Mouse (Mus musculus): Measurements from ENCODE around the gene Kif2c. TPM values are rescaled to one million over a fixed set of nuclear protein-coding genes. Genes with fewer than 3 reads are reported as not detected.
A peak's percentile ranks its signal among the peaks of the same experiment; 100 is the strongest.

Gene Kif2c
- total and polyA plus RNA-seq, 3 experiments = 33.9 to 40.3 (median 34.0) TPM

- Histone ChIP-seq H3K4me3 (replicated peaks in 1 of 3; ENCODE audit: low read depth in 2 of 3, low read length in 2 of 3, poor library complexity in 1 of 3) (no peak overlapping the region), H3K27me3 (replicated peaks) (peaks cover 23% of the 10 kb centered on the region), H3K4me1 (ENCODE audit: control insufficient read depth in 1 of 2, insufficient read depth in 2 of 2) (no peaks in the 10 kb centered on the region), H3K9ac (ENCODE audit: insufficient read depth, low read depth) (no peak overlapping the region), H3K36me3 (replicated peaks in 1 of 2; ENCODE audit: control insufficient read depth in 1 of 2, insufficient read depth in 1 of 2, low read length in 1 of 2) (no peaks in the 10 kb centered on the region), H3K4me2 (ENCODE audit: insufficient read depth, low read depth, poor library complexity, severe bottlenecking) (no peak overlapping the region), H3K9me3 (replicated peaks; ENCODE audit: low read length) (peaks cover 3% of the 10 kb centered on the region), H3K27ac (ENCODE audit: insufficient read depth, low read depth) (no peak overlapping the region), H3K79me2 (replicated peaks; ENCODE audit: control insufficient read depth, extremely low read depth, insufficient read depth, poor library complexity, severe bottlenecking) (no peaks in the 10 kb centered on the region)
- in situ Hi-C loops (cut with MboI; ENCODE audit: low pct_ligation_motif_present, low pct_unique_long_range_greater_than_20kb, low sequenced_read_pairs) (no loop called here), dilution Hi-C loops (cut with MboI; ENCODE audit: extremely low pct_ligation_motif_present, extremely low pct_unique_long_range_greater_than_20kb, low sequenced_read_pairs) (no loop called here)
- no peak for DNase-seq (ENCODE audit: extremely low read depth)
- TF ChIP-seq ZNF384 (IDR thresholded peaks at IDR 0.05; ENCODE audit: low read depth, low read length) (no peak), TBP (conservative IDR thresholded peaks at IDR 0.05; ENCODE audit: low read depth, low read length) (no peak), ZKSCAN1 (IDR thresholded peaks at IDR 0.05; ENCODE audit: borderline replicate concordance, low read depth, low read length) (no peak), JUND (conservative IDR thresholded peaks at IDR 0.05; ENCODE audit: low read depth, low read length) (no peak), USF1 (IDR thresholded peaks at IDR 0.05; ENCODE audit: low read depth, low read length) (no peak), RCOR1 (conservative IDR thresholded peaks at IDR 0.05; ENCODE audit: low read depth, low read length) (no peak), UBTF (IDR thresholded peaks at IDR 0.05; ENCODE audit: low read depth, low read length) (no peak), MAFK (IDR thresholded peaks at IDR 0.05; ENCODE audit: insufficient replicate concordance, low read length) (no peak), CHD2 (IDR thresholded peaks at IDR 0.05; ENCODE audit: low read length) (no peak), BHLHE40 (IDR thresholded peaks at IDR 0.05; ENCODE audit: low read depth, low read length) (no peak), CHD1 (IDR thresholded peaks at IDR 0.05; ENCODE audit: low read depth, low read length) (no peak), MAZ (IDR thresholded peaks at IDR 0.05; ENCODE audit: low read depth, low read length) (no peak), PAX5 (IDR thresholded peaks at IDR 0.05; ENCODE audit: low read length) (no peak), MEF2A (IDR thresholded peaks at IDR 0.05; ENCODE audit: borderline replicate concordance, low read depth, low read length) (no peak)
These were observed 48.8 kb upstream of the Kif2c start for GRCm38 (mm10) chr4:117231208-117231607.

GRCm38 (mm10) chr4:117230331-117230730 is 47.9 kb upstream of the Kif2c start:
- Histone ChIP-seq H3K9ac (ENCODE audit: insufficient read depth, low read depth) (no peak overlapping the region), H3K79me2 (replicated peaks; ENCODE audit: control insufficient read depth, extremely low read depth, insufficient read depth, poor library complexity, severe bottlenecking) (no peaks in the 10 kb centered on the region), H3K9me3 (replicated peaks; ENCODE audit: low read length) (no peaks in the 10 kb centered on the region), H3K4me3 (replicated peaks in 1 of 3; ENCODE audit: low read depth in 2 of 3, low read length in 2 of 3, poor library complexity in 1 of 3) (no peak overlapping the region), H3K27me3 (replicated peaks) (peaks cover 20% of the 10 kb centered on the region), H3K4me1 (ENCODE audit: control insufficient read depth in 1 of 2, insufficient read depth in 2 of 2) (no peaks in the 10 kb centered on the region), H3K4me2 (ENCODE audit: insufficient read depth, low read depth, poor library complexity, severe bottlenecking) (no peak overlapping the region), H3K36me3 (replicated peaks in 1 of 2; ENCODE audit: control insufficient read depth in 1 of 2, insufficient read depth in 1 of 2, low read length in 1 of 2) (no peaks in the 10 kb centered on the region), H3K27ac (ENCODE audit: insufficient read depth, low read depth) (no peak overlapping the region)
- in situ Hi-C loops (cut with MboI; ENCODE audit: low pct_ligation_motif_present, low pct_unique_long_range_greater_than_20kb, low sequenced_read_pairs) (no loop called here), dilution Hi-C loops (cut with MboI; ENCODE audit: extremely low pct_ligation_motif_present, extremely low pct_unique_long_range_greater_than_20kb, low sequenced_read_pairs) (no loop called here)
- DNase-seq (ENCODE audit: extremely low read depth) = no peak
- TF ChIP-seq CTCF (conservative IDR thresholded peaks at IDR 0.05 in 1 of 2, IDR thresholded peaks at IDR 0.05 in 1 of 2; ENCODE audit: low read depth in 2 of 2, low read length in 2 of 2) = peak; percentile 31 to 73; a peak in 3 of 4 replicates
- TF ChIP-seq SMC3 (IDR thresholded peaks at IDR 0.05; ENCODE audit: low read depth, low read length) = peak; percentile 58
- no peak for TF ChIP-seq EP300 (IDR thresholded peaks at IDR 0.05; ENCODE audit: low read length)
- TF ChIP-seq RAD21 (IDR thresholded peaks at IDR 0.05; ENCODE audit: low read depth, low read length) = peak; percentile 62
- TF ChIP-seq NELFE (IDR thresholded peaks at IDR 0.05; ENCODE audit: low read depth, low read length) = no peak

All from CH12.LX (cell line).